In the genomic region with DNA sequence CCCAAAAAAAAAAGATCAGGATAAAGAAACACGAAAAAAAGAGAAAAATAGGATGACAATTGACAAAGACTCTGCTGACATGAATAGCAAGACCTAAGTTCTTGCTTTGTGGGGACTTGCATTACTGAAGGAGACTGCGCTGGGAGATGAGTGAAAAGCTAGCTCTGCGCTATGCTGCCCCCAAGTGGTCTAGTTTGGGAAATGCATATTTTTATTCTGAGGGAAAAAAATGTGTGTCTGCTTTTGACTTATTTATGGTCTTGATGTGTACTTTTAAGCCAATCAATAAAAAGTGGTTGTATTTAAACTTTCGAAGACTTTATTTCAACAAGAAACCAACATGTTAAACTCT, we compare ENCODE assay signal across 9 mouse cellular contexts.
A peak's percentile ranks its signal among the peaks of the same experiment; 100 is the strongest.
DNase-seq lines count a peak whose midpoint lies in the region; ATAC-seq and TF ChIP-seq lines count a peak whose summit lies in the region.
"Had no signal": no experiment of that assay in that cellular context is flagged by ENCODE, and none has a peak within 500 bp of the region (broad histone marks: within the 10 kb centered on the region; RNA-seq: fewer than 3 reads in every experiment).

No protein-coding gene starts in this region.

- ATAC-seq in forebrain, embryonic 13.5 days, result peak; percentile 76
- 0 out of 2 replicates have a peak, but pooled peaks have one; percentile 42 for ATAC-seq in kidney, embryonic 15.5 days (replicated peaks; ENCODE audit: low FRiP score)

- peaks cover 20% of the 10 kb centered on the region for H3K4me1 ChIP-seq in forebrain, embryonic 13.5 days
- H3K4me1 ChIP-seq in kidney, embryonic 15.5 days, result peaks cover 31% of the 10 kb centered on the region
- no peaks in the 10 kb centered on the region for H3K4me1 ChIP-seq in lung, adult 2 months (ENCODE audit: control insufficient read depth, insufficient read depth, low read length)

- TF ChIP-seq CTCF in lung, adult 2 months (IDR thresholded peaks at IDR 0.05; ENCODE audit: insufficient read depth, low read length), result peak; percentile 70

- 10% methylated on average over 4 of the region's 4 CpGs for WGBS in forebrain, embryonic 13.5 days
- 5% methylated on average over 4 of the region's 4 CpGs for WGBS in kidney, embryonic 15.5 days
- 6% methylated on average over 4 of the region's 4 CpGs for WGBS in lung, adult 2 months

- H3K4me2 ChIP-seq in forebrain, embryonic 13.5 days, result no peak overlapping the region
- H3K4me2 ChIP-seq in kidney, embryonic 15.5 days, result no peak overlapping the region
- H3K4me2 ChIP-seq: heart, embryonic 13.5 days had no signal

- no peaks in the 10 kb centered on the region for H3K36me3 ChIP-seq in forebrain, embryonic 13.5 days (ENCODE audit: poor library complexity, severe bottlenecking)
- no peaks in the 10 kb centered on the region for H3K36me3 ChIP-seq in kidney, embryonic 15.5 days
- H3K36me3 ChIP-seq: heart, embryonic 13.5 days had no signal

- no peak for TF ChIP-seq POLR2A in lung, adult 2 months (IDR thresholded peaks at IDR 0.05; ENCODE audit: borderline replicate concordance, extremely low read depth, low read depth, low read length)

- no peak overlapping the region for H3K9ac ChIP-seq in forebrain, embryonic 13.5 days
- no peak overlapping the region for H3K9ac ChIP-seq in kidney, embryonic 15.5 days
- H3K9ac ChIP-seq: heart, embryonic 13.5 days had no signal

- no peak overlapping the region for H3K27ac ChIP-seq in forebrain, embryonic 13.5 days
- no peak overlapping the region for H3K27ac ChIP-seq in kidney, embryonic 15.5 days
- H3K27ac ChIP-seq: heart, embryonic 13.5 days had no signal

- no peaks in the 10 kb centered on the region for H3K9me3 ChIP-seq in forebrain, embryonic 13.5 days (replicated peaks)
- no peaks in the 10 kb centered on the region for H3K9me3 ChIP-seq in kidney, embryonic 15.5 days (replicated peaks)
- H3K9me3 ChIP-seq: heart, embryonic 13.5 days had no signal

- peak; percentile 50 for DNase-seq in urinary bladder, postnatal 25 days (ENCODE audit: low spot score)
- no peak for DNase-seq in urinary bladder, postnatal 4 days (ENCODE audit: low spot score in 2 of 2)
- DNase-seq in c-Kit-positive CD71-positive TER-119-negative erythroid progenitor cells, embryonic 14.5 days (ENCODE audit: low read depth), result peak; percentile 15
- no peak for DNase-seq in lung, adult 2 months
- peak; percentile 10 for DNase-seq in ovary, postnatal 36 days (ENCODE audit: low spot score)
- peak; percentile 20 for DNase-seq in yolk sac, embryonic 10.5 days (ENCODE audit: low spot score)

- H3K4me3 ChIP-seq in forebrain, embryonic 13.5 days, result no peak overlapping the region
- no peak overlapping the region for H3K4me3 ChIP-seq in kidney, embryonic 15.5 days (replicated peaks)
- H3K4me3 ChIP-seq in lung, adult 2 months (replicated peaks; ENCODE audit: extremely low read depth, low read depth, low read length), result no peak overlapping the region
- H3K4me3 ChIP-seq: heart, embryonic 13.5 days had no signal

- H3K27me3 ChIP-seq in forebrain, embryonic 13.5 days, result no peaks in the 10 kb centered on the region
- peaks cover 8% of the 10 kb centered on the region; the same call in 1 of the 2 replicates for H3K27me3 ChIP-seq in kidney, embryonic 15.5 days
- H3K27me3 ChIP-seq: heart, embryonic 13.5 days had no signal

Comparison
In these comparisons a context has a peak if more than half of its experiments do, and no peak if none do; other contexts are left out.
1. DNase-seq: peak in urinary bladder, postnatal 25 days (single experiment), c-Kit-positive CD71-positive TER-119-negative erythroid progenitor cells, embryonic 14.5 days (single experiment), ovary, postnatal 36 days (single experiment) and yolk sac, embryonic 10.5 days (single experiment); none in urinary bladder, postnatal 4 days (0 of 2) and lung, adult 2 months (single experiment).